Mouse (Mus musculus) adrenal gland (tissue): Measurements from ENCODE around the gene Myadml2.
"Not testable (repeated sequence)": the region's sequence is repeated elsewhere in the genome, so short reads cannot be mapped to it uniquely, and the experiment has no call there.

Source experiments
- intact Hi-C: fragments of 180-260 bp; cut with DNase I; formaldehyde crosslinking; loops from one replicate; pipeline ENCODE4 v1.15.1; 2025
- long read RNA-seq, 2 experiments: library from polyadenylated mRNA; unstranded; transcript quantifications; one replicate each; pipeline ENCODE4 v2.0.0; 2020; ENCODE audit warnings: borderline replicate concordance in 1 of 2; ENCODE audit not compliant: insufficient replicate concordance in 1 of 2

Myadml2 gene
- long read RNA-seq, experiment 1 = 0 reads
- long read RNA-seq, experiment 2 = 0 reads

- intact Hi-C loops = no loop called here
These were observed at the start of gene Myadml2 for GRCm38 (mm10) chr11:120648001-120648476. Gene Myadml2, minus strand, starts transcription at chr11:120648158.

DNA sequence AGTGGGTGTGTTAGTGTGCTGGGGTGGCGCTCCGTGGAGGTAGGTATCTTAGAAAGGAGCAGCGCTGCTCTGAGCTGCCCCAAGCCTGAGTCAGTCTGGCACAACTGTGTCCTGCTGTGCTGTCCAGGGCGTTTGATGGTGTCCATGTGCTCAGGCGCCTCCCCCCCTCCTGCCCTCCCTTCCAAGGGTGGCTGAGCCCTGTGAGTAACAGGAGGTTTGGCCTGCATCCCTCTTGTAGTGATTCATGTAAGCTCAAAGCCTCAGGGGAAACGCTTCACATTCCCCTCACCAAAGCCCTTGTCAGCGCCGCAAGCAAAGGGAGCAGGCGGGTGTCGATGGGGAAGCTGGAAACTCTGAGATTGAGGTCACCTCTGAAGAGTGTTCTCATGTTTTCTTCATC is 49.8 kb upstream of the Myadml2 start:
- intact Hi-C loops = no loop called here

- intact Hi-C loops = no loop called here
These were observed 48.6 kb upstream of the Myadml2 start for GRCm38 (mm10) chr11:120696568-120696967.

DNA sequence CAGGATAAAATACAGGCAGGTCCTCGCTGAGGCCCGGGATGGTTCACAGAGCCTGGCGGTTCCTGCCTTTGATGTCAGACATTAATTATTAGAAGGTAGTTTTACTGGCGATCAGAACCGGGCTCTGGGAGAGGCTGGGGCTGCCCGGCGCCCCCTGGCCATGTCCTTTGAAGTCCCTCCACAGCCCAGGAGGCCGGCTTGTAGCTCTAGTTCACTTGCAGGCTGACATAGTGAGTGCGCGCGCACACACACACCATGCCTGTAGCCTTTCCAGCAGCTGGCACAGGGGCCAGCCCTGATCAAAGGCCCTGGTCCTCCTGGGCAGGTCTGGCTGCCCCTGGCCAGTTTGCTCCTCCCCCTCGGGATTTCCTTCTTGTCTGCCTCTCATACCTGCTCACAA is 47.7 kb upstream of the Myadml2 start:
- intact Hi-C loops = no loop called here

DNA sequence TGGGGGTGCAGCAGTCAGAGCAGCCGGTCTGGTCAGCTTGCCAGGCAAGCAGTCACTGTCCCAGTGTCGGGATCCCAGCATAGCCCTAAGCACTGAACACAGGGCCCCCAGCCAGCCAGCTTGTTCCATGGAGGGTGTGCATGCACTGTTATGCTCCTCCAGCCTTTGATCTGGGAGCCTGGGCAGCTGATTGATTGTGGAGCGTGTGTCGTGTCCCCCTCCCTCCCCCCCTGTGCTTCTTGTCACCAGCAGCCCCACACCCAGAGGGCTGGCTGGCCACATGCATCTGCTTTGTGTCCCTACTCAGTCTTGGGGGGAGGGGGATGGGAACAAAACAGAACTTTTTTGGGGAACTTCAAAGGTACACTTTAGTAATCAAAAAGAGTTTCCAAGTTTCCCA is 47.2 kb upstream of the Myadml2 start:
- intact Hi-C loops = no loop called here

- intact Hi-C loops = no loop called here
These were observed 45.5 kb upstream of the Myadml2 start for GRCm38 (mm10) chr11:120693461-120693860.

DNA sequence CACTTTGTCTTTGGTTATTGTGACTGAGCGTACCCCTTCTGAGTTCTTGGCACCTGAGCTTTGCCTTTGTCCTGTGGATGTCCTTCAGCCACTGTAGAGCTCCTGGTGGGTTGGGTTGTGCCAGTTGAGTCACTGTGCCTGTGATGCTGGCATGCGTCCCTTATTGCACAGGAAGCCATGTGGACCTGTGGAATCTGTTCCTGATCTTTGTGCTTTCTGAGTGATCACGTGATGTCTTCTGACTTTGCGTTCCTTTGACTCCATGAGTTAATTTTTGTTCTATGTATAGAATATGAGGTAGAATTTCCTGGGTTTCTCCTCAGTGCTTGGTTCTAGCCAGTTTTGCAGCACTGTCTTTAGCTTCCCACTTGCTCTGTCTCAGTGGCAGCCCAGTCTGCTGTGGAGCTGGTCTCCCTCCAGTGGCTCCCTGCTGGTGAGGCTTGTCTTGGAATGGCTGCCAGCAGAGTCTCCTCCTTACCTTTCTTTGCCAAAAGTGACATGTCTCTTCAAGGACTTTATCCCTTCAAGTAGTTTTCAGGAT is 44.6 kb upstream of the Myadml2 start:
- intact Hi-C loops = no loop called here

DNA sequence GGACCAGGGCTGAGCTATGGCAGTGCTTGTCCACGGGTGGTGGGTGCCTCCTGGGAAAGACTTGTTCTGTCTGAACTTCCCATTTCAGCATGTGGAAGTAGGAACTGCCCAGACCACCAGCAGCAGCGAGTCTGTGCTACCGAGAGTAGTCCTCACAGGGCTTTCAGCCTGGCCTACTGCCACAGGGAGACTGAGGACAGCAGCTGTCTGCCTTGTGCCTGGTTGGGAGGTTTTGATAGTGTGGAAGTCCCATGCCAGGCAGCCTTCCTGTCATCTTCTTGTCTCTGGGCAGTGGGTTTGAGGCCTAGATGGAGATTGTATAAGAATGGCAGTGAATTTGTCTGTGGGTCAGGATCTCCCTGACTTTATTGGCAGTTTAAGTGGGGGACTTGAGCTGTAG is 41.4 kb upstream of the Myadml2 start:
- intact Hi-C loops = no loop called here

- intact Hi-C loops = no loop called here
These were observed 38.8 kb upstream of the Myadml2 start for GRCm38 (mm10) chr11:120686650-120687272.

DNA sequence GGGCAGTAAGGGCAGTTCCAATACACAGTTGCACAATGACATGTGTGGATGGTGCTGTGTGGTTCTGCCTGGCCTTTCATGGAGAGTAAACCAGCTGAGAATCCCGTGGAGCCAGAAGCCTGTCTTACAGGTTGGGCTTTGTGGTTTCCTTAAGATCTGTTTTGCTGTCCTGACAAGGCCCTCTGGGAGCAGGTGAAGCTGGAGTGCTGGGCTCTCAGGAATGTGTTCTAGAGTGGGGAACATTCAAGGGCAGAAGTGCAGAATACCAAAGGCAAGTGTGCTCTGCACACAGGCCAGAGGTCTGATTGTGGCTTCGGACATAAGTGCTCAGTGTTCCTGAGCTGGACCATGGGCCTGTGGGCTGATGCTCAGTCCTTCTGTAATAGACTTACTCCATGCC is 36.7 kb upstream of the Myadml2 start:
- intact Hi-C loops = no loop called here

GRCm38 (mm10) chr11:120684086-120684485 is 36.1 kb upstream of the Myadml2 start:
- intact Hi-C loops = no loop called here

GRCm38 (mm10) chr11:120683536-120683935 is 35.6 kb upstream of the Myadml2 start:
- intact Hi-C loops = no loop called here

GRCm38 (mm10) chr11:120682683-120683082 is 34.7 kb upstream of the Myadml2 start:
- intact Hi-C loops = no loop called here

- intact Hi-C loops = no loop called here
These were observed 32.0 kb upstream of the Myadml2 start for GRCm38 (mm10) chr11:120679909-120680308.

DNA sequence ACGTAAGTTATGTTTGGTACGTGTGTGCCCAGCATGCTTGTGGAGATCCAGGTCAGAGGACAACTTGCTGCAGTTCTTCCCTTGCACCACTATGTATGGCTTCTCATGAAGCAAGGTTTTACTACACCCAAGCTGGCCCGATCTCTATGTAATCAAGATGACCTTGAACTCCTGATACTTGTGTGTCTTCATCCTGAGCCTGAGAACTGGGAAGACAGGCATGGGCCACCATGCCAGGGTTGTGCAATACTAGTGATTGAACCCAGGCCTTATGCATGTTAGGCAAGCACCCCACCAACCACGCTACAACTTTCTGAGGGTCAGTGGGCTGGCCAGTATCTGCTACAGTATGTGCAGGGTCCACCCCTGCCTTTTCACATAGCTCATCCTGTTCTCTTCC is 29.0 kb upstream of the Myadml2 start:
- intact Hi-C loops = no loop called here

GRCm38 (mm10) chr11:120675875-120676274 is 27.9 kb upstream of the Myadml2 start:
- intact Hi-C loops = not testable (repeated sequence)

GRCm38 (mm10) chr11:120673594-120674122 is 25.7 kb upstream of the Myadml2 start:
- intact Hi-C loops = no loop called here

- intact Hi-C loops = no loop called here
These were observed 25.0 kb upstream of the Myadml2 start, which contains the start of gene Aspscr1 for GRCm38 (mm10) chr11:120672687-120673593. Gene Aspscr1, plus strand, starts transcription at chr11:120672973.

DNA sequence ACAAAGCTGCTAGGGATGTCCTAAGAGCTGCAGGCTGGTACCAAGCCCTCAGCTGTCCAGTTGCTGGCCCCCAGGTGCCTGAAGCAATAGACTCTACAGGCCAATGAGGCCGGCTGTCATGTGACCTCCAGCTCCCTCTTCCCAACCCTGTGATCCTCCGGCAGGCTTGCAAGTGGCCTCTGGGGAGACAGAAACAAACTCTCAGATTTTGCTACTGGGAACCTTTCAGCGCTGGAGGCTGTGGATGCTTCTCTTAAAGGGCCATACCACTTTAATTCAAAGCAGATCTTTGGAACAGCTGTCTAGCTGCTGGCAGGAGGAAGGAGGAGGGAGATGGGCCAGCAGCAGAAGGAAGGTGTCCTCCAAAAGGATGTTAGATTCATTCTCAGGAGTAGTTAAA is 18.7 kb upstream of the Myadml2 start:
- intact Hi-C loops = no loop called here

GRCm38 (mm10) chr11:120665406-120665805 is 17.4 kb upstream of the Myadml2 start:
- intact Hi-C loops = no loop called here

DNA sequence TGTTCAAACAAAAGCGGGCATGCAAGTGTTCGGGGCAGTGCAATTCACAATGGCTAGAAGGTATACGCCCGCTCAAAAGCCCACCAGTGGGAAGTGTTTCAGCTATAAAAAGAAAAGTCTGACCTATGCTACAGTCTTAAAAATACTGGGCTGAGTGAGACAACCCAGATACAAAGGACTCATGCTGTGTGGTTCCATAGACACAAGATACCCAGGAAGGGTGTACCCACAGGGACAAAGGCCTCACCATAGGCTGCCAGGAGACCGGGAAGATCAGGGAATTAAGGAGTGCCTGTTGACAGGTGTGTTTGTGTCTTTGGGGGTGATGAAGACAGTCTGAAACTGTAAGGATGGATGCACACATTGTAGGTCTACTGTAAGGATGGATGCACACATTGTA is 15.8 kb upstream of the Myadml2 start:
- intact Hi-C loops = no loop called here

DNA sequence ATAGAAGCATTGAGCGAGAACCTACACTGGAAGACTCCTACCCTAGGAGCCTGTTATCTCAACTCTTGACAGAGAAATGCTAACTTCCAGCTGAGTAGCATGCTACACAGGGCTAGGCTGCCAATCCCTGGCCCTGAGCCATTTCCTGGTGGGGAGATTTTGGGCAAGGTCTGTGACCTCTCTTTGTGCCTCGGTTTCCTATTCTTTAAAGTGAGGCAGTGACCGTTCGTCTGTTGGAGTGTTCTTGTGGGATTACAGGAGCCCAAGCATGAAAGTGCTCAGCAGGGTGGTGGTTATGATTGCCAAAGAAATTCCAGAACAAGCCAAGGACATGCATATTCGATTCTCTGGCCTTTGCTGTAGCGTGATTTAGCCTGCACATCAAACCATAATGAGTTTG is 14.8 kb upstream of the Myadml2 start:
- intact Hi-C loops = no loop called here
